Mouse (Mus musculus): ENCODE measurements around the gene Gm28434. TPM values are rescaled to one million over a fixed set of nuclear protein-coding genes. Genes with fewer than 3 reads are reported as not detected.

The Gm28434 gene
- polyA plus RNA-seq (2015; fragmentation: Nextera tagmentation; extraction: Ambion mirVana), result not detected in 2 replicates

GRCm38 (mm10) chr5:87969201-87969600 lies at the start of gene Gm28434, which contains the start of gene 2310003L06Rik:
Gm28434 (plus strand) TSS chr5:87969517.
2310003L06Rik (plus strand) TSS chr5:87969459.
- no peak within 1 kb of the TSS for H3K9ac ChIP-seq
- H3K27ac ChIP-seq, result no peak within 1 kb of the TSS
- H3K4me3 ChIP-seq (replicated peaks), result no peak within 1 kb of the TSS
- no peaks in the 10 kb centered on the region for H3K36me3 ChIP-seq
- WGBS, result 63% methylated on average over 2 of the region's 2 CpGs
- ATAC-seq, result no peak
- no peak within 1 kb of the TSS for H3K4me2 ChIP-seq (replicated peaks)
- no peaks in the 10 kb centered on the region for H3K4me1 ChIP-seq (replicated peaks)
- no peaks in the 10 kb centered on the region for H3K9me3 ChIP-seq
- no peaks in the 10 kb centered on the region for H3K27me3 ChIP-seq (replicated peaks)

GRCm38 (mm10) chr5:87925372-87925771 lies 43.9 kb upstream of the Gm28434 start, which contains the start of gene Csn3:
Csn3 (plus strand) TSS chr5:87925579.
- Histone ChIP-seq H3K4me3 (replicated peaks) (no peak within 1 kb of the TSS), H3K9ac (no peak within 1 kb of the TSS), H3K36me3 (no peaks in the 10 kb centered on the region), H3K4me2 (replicated peaks) (no peak within 1 kb of the TSS), H3K9me3 (no peaks in the 10 kb centered on the region), H3K27ac (no peak within 1 kb of the TSS), H3K27me3 (replicated peaks) (no peaks in the 10 kb centered on the region), H3K4me1 (replicated peaks) (no peaks in the 10 kb centered on the region)
- WGBS, result 42% methylated on average over 5 of the region's 5 CpGs
- no peak for ATAC-seq

- WGBS, result 59% methylated on average over 1 of the region's 1 CpGs
- no peaks in the 10 kb centered on the region for H3K4me1 ChIP-seq (replicated peaks)
- no peak overlapping the region for H3K4me3 ChIP-seq (replicated peaks)
- no peak for ATAC-seq
- no peak overlapping the region for H3K27ac ChIP-seq
- no peak overlapping the region for H3K9ac ChIP-seq
- H3K4me2 ChIP-seq (replicated peaks), result no peak overlapping the region
- H3K9me3 ChIP-seq, result no peaks in the 10 kb centered on the region
- H3K27me3 ChIP-seq (replicated peaks), result no peaks in the 10 kb centered on the region
- H3K36me3 ChIP-seq, result no peaks in the 10 kb centered on the region
Measured at GRCm38 (mm10) chr5:87931603-87932002, 37.7 kb upstream of the Gm28434 start.

- Histone ChIP-seq H3K4me3 (replicated peaks) (no peak overlapping the region), H3K27ac (no peak overlapping the region), H3K27me3 (replicated peaks) (no peaks in the 10 kb centered on the region), H3K4me1 (replicated peaks) (no peaks in the 10 kb centered on the region), H3K9ac (no peak overlapping the region), H3K9me3 (no peaks in the 10 kb centered on the region), H3K36me3 (no peaks in the 10 kb centered on the region), H3K4me2 (replicated peaks) (no peak overlapping the region)
- ATAC-seq, result no peak
- 37% methylated on average over 3 of the region's 3 CpGs for WGBS
Measured at GRCm38 (mm10) chr5:87940752-87941151, 28.6 kb upstream of the Gm28434 start.

- Histone ChIP-seq H3K4me1 (replicated peaks) (no peaks in the 10 kb centered on the region), H3K36me3 (no peaks in the 10 kb centered on the region), H3K9me3 (no peaks in the 10 kb centered on the region), H3K9ac (no peak overlapping the region), H3K27ac (no peak overlapping the region), H3K4me2 (replicated peaks) (no peak overlapping the region), H3K27me3 (replicated peaks) (no peaks in the 10 kb centered on the region), H3K4me3 (replicated peaks) (no peak overlapping the region)
- ATAC-seq, result no peak
Measured at GRCm38 (mm10) chr5:87942515-87942914, 26.8 kb upstream of the Gm28434 start.

GRCm38 (mm10) chr5:87951836-87952235 lies 17.5 kb upstream of the Gm28434 start:
- Histone ChIP-seq H3K4me2 (replicated peaks) (no peak overlapping the region), H3K9ac (no peak overlapping the region), H3K36me3 (no peaks in the 10 kb centered on the region), H3K4me1 (replicated peaks) (no peaks in the 10 kb centered on the region), H3K4me3 (replicated peaks) (no peak overlapping the region), H3K9me3 (no peaks in the 10 kb centered on the region), H3K27me3 (replicated peaks) (no peaks in the 10 kb centered on the region), H3K27ac (no peak overlapping the region)
- ATAC-seq, result no peak

- 86% methylated on average over 3 of the region's 3 CpGs for WGBS
- Histone ChIP-seq H3K27ac (no peak within 1 kb of the TSS), H3K4me2 (replicated peaks) (no peak within 1 kb of the TSS), H3K9ac (no peak within 1 kb of the TSS), H3K36me3 (no peaks in the 10 kb centered on the region), H3K27me3 (replicated peaks) (no peaks in the 10 kb centered on the region), H3K4me3 (replicated peaks) (no peak within 1 kb of the TSS), H3K9me3 (no peaks in the 10 kb centered on the region), H3K4me1 (replicated peaks) (no peaks in the 10 kb centered on the region)
- ATAC-seq, result no peak
Measured at GRCm38 (mm10) chr5:87979139-87979538, 9.8 kb downstream of the Gm28434 start, which contains the start of gene Cabs1. Cabs1 (plus strand) TSS chr5:87979439.

- no peak overlapping the region for H3K4me2 ChIP-seq (replicated peaks)
- no peak for ATAC-seq
- no peaks in the 10 kb centered on the region for H3K9me3 ChIP-seq
- no peak overlapping the region for H3K9ac ChIP-seq
- H3K4me1 ChIP-seq (replicated peaks), result no peaks in the 10 kb centered on the region
- WGBS, result 71% methylated on average over 3 of the region's 3 CpGs
- H3K4me3 ChIP-seq (replicated peaks), result no peak overlapping the region
- no peak overlapping the region for H3K27ac ChIP-seq
- H3K27me3 ChIP-seq (replicated peaks), result no peaks in the 10 kb centered on the region
- no peaks in the 10 kb centered on the region for H3K36me3 ChIP-seq
Measured at GRCm38 (mm10) chr5:87982468-87983214, 13.3 kb downstream of the Gm28434 start.

- 91% methylated on average over 3 of the region's 3 CpGs for WGBS
- no peak within 1 kb of the TSS for H3K4me3 ChIP-seq (replicated peaks)
- no peak within 1 kb of the TSS for H3K4me2 ChIP-seq (replicated peaks)
- no peaks in the 10 kb centered on the region for H3K36me3 ChIP-seq
- H3K27me3 ChIP-seq (replicated peaks), result no peaks in the 10 kb centered on the region
- no peak within 1 kb of the TSS for H3K9ac ChIP-seq
- no peaks in the 10 kb centered on the region for H3K4me1 ChIP-seq (replicated peaks)
- H3K9me3 ChIP-seq, result no peaks in the 10 kb centered on the region
- no peak within 1 kb of the TSS for H3K27ac ChIP-seq
- no peak for ATAC-seq
Measured at GRCm38 (mm10) chr5:88002249-88002648, 32.9 kb downstream of the Gm28434 start, which contains the start of gene Smr3a. Smr3a (plus strand) TSS chr5:88002549.

- no peak for ATAC-seq
- no peaks in the 10 kb centered on the region for H3K9me3 ChIP-seq
- H3K4me2 ChIP-seq (replicated peaks), result no peak overlapping the region
- H3K36me3 ChIP-seq, result no peaks in the 10 kb centered on the region
- H3K4me1 ChIP-seq (replicated peaks), result no peaks in the 10 kb centered on the region
- no peaks in the 10 kb centered on the region for H3K27me3 ChIP-seq (replicated peaks)
- H3K27ac ChIP-seq, result no peak overlapping the region
- no peak overlapping the region for H3K4me3 ChIP-seq (replicated peaks)
- no peak overlapping the region for H3K9ac ChIP-seq
Measured at GRCm38 (mm10) chr5:88005241-88005640, 35.9 kb downstream of the Gm28434 start.

Other genes with a start within 250 kb of the Gm28434 start
- not detected in 2 replicates for gene Csn1s2a, start 194.9 kb upstream of the Gm28434 start, polyA plus RNA-seq (2015; fragmentation: Nextera tagmentation; extraction: Ambion mirVana)
- gene Csn1s2b, start 161.4 kb upstream of the Gm28434 start, polyA plus RNA-seq (2015; fragmentation: Nextera tagmentation; extraction: Ambion mirVana), result not detected in 2 replicates
- gene Prr27, start 143.8 kb upstream of the Gm28434 start, polyA plus RNA-seq (2015; fragmentation: Nextera tagmentation; extraction: Ambion mirVana), result not detected in 2 replicates
- not detected in 2 replicates for gene Odam, start 84.5 kb upstream of the Gm28434 start, polyA plus RNA-seq (2015; fragmentation: Nextera tagmentation; extraction: Ambion mirVana)
- 0.13 and 0.37 TPM in 2 replicates for gene Csn3, start 43.9 kb upstream of the Gm28434 start, polyA plus RNA-seq (2015; fragmentation: Nextera tagmentation; extraction: Ambion mirVana)
- gene 2310003L06Rik, start 58 bp upstream of the Gm28434 start, polyA plus RNA-seq (2015; fragmentation: Nextera tagmentation; extraction: Ambion mirVana), result not detected in 2 replicates
- gene Cabs1, start 9.9 kb downstream of the Gm28434 start, polyA plus RNA-seq (2015; fragmentation: Nextera tagmentation; extraction: Ambion mirVana), result not detected in 2 replicates
- gene Smr3a, start 33.0 kb downstream of the Gm28434 start, polyA plus RNA-seq (2015; fragmentation: Nextera tagmentation; extraction: Ambion mirVana), result not detected in 2 replicates
- gene Smr2, start 117.0 kb downstream of the Gm28434 start, polyA plus RNA-seq (2015; fragmentation: Nextera tagmentation; extraction: Ambion mirVana), result not detected in 2 replicates
- not detected in 2 replicates for gene Gm11116, start 142.0 kb downstream of the Gm28434 start, polyA plus RNA-seq (2015; fragmentation: Nextera tagmentation; extraction: Ambion mirVana)
- not detected in 2 replicates for gene Gm11115, start 184.6 kb downstream of the Gm28434 start, polyA plus RNA-seq (2015; fragmentation: Nextera tagmentation; extraction: Ambion mirVana)